Mouse (Mus musculus) heart, adult 11 months (tissue): ENCODE results near the gene Stxbp5.

Source experiments
- DNase-seq: peaks from one replicate; pipeline ENCODE4 v3.0.0; 2022

The Stxbp5 gene

GRCm38 (mm10) chr10:9856792-9857191 lies 44.1 kb downstream of the Stxbp5 start:
- DNase-seq, result no peak

GRCm38 (mm10) chr10:9846408-9846807 lies 54.5 kb downstream of the Stxbp5 start:
- peak; percentile 77 for DNase-seq

- DNase-seq, result no peak
These were observed 61.5 kb downstream of the Stxbp5 start for GRCm38 (mm10) chr10:9839408-9839807.

- DNase-seq, result no peak
These were observed 65.9 kb downstream of the Stxbp5 start for GRCm38 (mm10) chr10:9834986-9835385.

GRCm38 (mm10) chr10:9832937-9833336 lies 67.9 kb downstream of the Stxbp5 start:
- DNase-seq, result peak; percentile 51

GRCm38 (mm10) chr10:9829744-9830143 lies 71.1 kb downstream of the Stxbp5 start:
- DNase-seq, result no peak

GRCm38 (mm10) chr10:9821299-9821698 lies 79.6 kb downstream of the Stxbp5 start:
- peak; percentile 86 for DNase-seq

GRCm38 (mm10) chr10:9818574-9818973 lies 82.3 kb downstream of the Stxbp5 start:
- DNase-seq, result peak; percentile 48

GRCm38 (mm10) chr10:9813926-9814325 lies 87.0 kb downstream of the Stxbp5 start:
- DNase-seq, result peak; percentile 74

- no peak for DNase-seq
These were observed 93.3 kb downstream of the Stxbp5 start for GRCm38 (mm10) chr10:9807596-9807995.

- no peak for DNase-seq
These were observed 95.5 kb downstream of the Stxbp5 start for GRCm38 (mm10) chr10:9805341-9805740.

- DNase-seq, result no peak
These were observed 97.8 kb downstream of the Stxbp5 start for GRCm38 (mm10) chr10:9803126-9803525.

- DNase-seq, result no peak
These were observed 99.3 kb downstream of the Stxbp5 start for GRCm38 (mm10) chr10:9801571-9801970.

- DNase-seq, result no peak
These were observed 101.8 kb downstream of the Stxbp5 start for GRCm38 (mm10) chr10:9799085-9799484.

- DNase-seq, result no peak
These were observed 104.5 kb downstream of the Stxbp5 start for GRCm38 (mm10) chr10:9796429-9796828.

GRCm38 (mm10) chr10:9794429-9794828 lies 106.5 kb downstream of the Stxbp5 start:
- DNase-seq, result no peak

- DNase-seq, result no peak
These were observed 109.9 kb downstream of the Stxbp5 start for GRCm38 (mm10) chr10:9790947-9791346.

- no peak for DNase-seq
These were observed 114.4 kb downstream of the Stxbp5 start for GRCm38 (mm10) chr10:9786461-9786860.

- DNase-seq, result peak; percentile 80
These were observed 115.2 kb downstream of the Stxbp5 start for GRCm38 (mm10) chr10:9785651-9786050.

GRCm38 (mm10) chr10:9779864-9780263 lies 121.0 kb downstream of the Stxbp5 start:
- peak; percentile 87 for DNase-seq

GRCm38 (mm10) chr10:9770261-9770660 lies 130.6 kb downstream of the Stxbp5 start:
- DNase-seq, result peak; percentile 82

GRCm38 (mm10) chr10:9763831-9764230 lies 137.0 kb downstream of the Stxbp5 start:
- peak; percentile 67 for DNase-seq

- DNase-seq, result no peak
These were observed 140.6 kb downstream of the Stxbp5 start for GRCm38 (mm10) chr10:9760264-9760663.

GRCm38 (mm10) chr10:9756546-9756945 lies 144.3 kb downstream of the Stxbp5 start:
- DNase-seq, result no peak

GRCm38 (mm10) chr10:9754893-9755541 lies 145.9 kb downstream of the Stxbp5 start:
- peak; percentile 77 for DNase-seq
